8 mouse cellular contexts compared by ENCODE assay signal in the genomic region with DNA sequence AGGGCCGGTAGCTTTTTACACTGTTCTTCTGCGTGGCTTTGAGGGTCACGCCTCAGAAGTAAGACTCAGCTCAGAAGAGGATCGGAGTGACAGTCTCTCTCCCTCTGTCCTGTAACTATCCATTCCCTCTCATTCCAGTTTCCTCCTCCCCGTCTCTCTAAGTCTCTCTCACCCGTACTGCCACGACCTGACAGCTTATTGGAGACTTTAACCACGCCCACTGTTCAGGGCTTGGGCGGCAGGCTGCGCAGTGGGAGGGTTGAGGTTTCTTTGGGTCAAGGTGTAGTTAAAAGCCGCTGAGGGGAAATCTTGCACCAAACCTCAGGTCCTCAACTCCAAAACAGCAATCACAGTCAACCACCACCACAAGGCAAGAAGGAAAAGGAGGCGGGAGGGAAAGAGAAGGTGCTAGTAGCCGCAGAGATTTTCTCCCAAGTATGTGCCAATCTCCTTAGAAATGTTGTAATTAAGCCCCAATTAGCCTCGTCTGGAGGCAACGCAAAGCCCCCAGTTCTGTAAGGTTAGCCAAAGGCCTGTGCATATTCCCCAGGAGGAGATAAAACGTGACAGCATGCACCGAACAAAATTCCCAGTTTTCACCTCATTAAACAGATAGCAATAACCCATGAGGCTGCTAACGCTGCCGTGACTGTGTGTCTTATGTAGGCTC. TPM values are rescaled to one million over a fixed set of nuclear protein-coding genes. Genes with fewer than 3 reads are reported as not detected.
A peak's percentile ranks its signal among the peaks of the same experiment; 100 is the strongest.
DNase-seq lines count a peak whose midpoint lies in the region; ATAC-seq and TF ChIP-seq lines count a peak whose summit lies in the region.

No protein-coding gene starts in this region.

- no peak for TF ChIP-seq POLR2A in kidney, adult 2 months (IDR thresholded peaks at IDR 0.05; ENCODE audit: low read depth, low read length)
- TF ChIP-seq POLR2A in thymus, adult 2 months (IDR thresholded peaks at IDR 0.05; ENCODE audit: control insufficient read depth, extremely low read depth, insufficient read depth, low read length, poor library complexity): no peak

- no peak overlapping the region for H3K4me3 ChIP-seq in embryonic facial prominence, embryonic 11.5 days (ENCODE audit: low read depth, low read length)
- peak overlapping the region; percentile 29; the same call in 1 of the 2 replicates for H3K4me3 ChIP-seq in kidney, adult 2 months (ENCODE audit: insufficient read depth, low read depth, low read length)
- no peak overlapping the region for H3K4me3 ChIP-seq in thymus, adult 2 months (ENCODE audit: control insufficient read depth, insufficient read depth, low read length)

- no peak overlapping the region for H3K27ac ChIP-seq in embryonic facial prominence, embryonic 11.5 days (replicated peaks; ENCODE audit: low read depth, low read length)
- H3K27ac ChIP-seq in kidney, adult 2 months (ENCODE audit: insufficient read depth, low read depth, low read length): no peak overlapping the region
- H3K27ac ChIP-seq in thymus, adult 2 months (ENCODE audit: control insufficient read depth, insufficient read depth, low read length): no peak overlapping the region

- H3K9ac ChIP-seq in embryonic facial prominence, embryonic 11.5 days (replicated peaks; ENCODE audit: low read length): no peak overlapping the region

- H3K4me1 ChIP-seq in embryonic facial prominence, embryonic 11.5 days (ENCODE audit: control insufficient read depth, insufficient read depth, low read length): 0 out of 2 replicates have a peak, but pooled peaks cover 3% of the 10 kb centered on the region
- H3K4me1 ChIP-seq in kidney, adult 2 months (ENCODE audit: control insufficient read depth, insufficient read depth, low read length): no peaks in the 10 kb centered on the region; the same call in 1 of the 2 replicates
- peaks cover 8% of the 10 kb centered on the region for H3K4me1 ChIP-seq in thymus, adult 2 months (replicated peaks; ENCODE audit: control insufficient read depth, insufficient read depth, low read length)

- TF ChIP-seq CTCF in kidney, adult 2 months (conservative IDR thresholded peaks at IDR 0.05; ENCODE audit: insufficient read depth, insufficient read length, low read depth, low read length): no peak
- TF ChIP-seq CTCF in thymus, adult 2 months (IDR thresholded peaks at IDR 0.05; ENCODE audit: borderline replicate concordance, control insufficient read depth, extremely low read depth, insufficient read depth, low read length, poor library complexity): no peak

- H3K27me3 ChIP-seq in embryonic facial prominence, embryonic 11.5 days (ENCODE audit: control insufficient read depth, insufficient read depth, low read length): no peaks in the 10 kb centered on the region
- H3K27me3 ChIP-seq in kidney, adult 2 months (replicated peaks; ENCODE audit: control insufficient read depth, insufficient read depth, low read length): no peaks in the 10 kb centered on the region
- peaks cover 3% of the 10 kb centered on the region; the same call in 1 of the 2 replicates for H3K27me3 ChIP-seq in thymus, adult 2 months (ENCODE audit: control insufficient read depth, insufficient read depth, low read length)

- ATAC-seq in embryonic facial prominence, embryonic 11.5 days (replicated peaks; ENCODE audit: insufficient number of reproducible peaks, low FRiP score, low TSS enrichment, low read depth): no peak

- H3K4me2 ChIP-seq in embryonic facial prominence, embryonic 11.5 days (ENCODE audit: low read depth, low read length): peak overlapping the region; percentile 32; the same call in 1 of the 2 replicates

- DNase-seq in adrenal gland, adult 2 months: peak; percentile 13
- DNase-seq in adrenal gland, adult (ENCODE audit: inconsistent age in 2 of 2, low spot score in 1 of 2): no peak
- DNase-seq in embryonic facial prominence, embryonic 11.5 days (ENCODE audit: low spot score): peak; percentile 34
- DNase-seq in kidney, adult 2 months: peak; percentile 48
- peak; percentile 25 for DNase-seq in lung, postnatal 36 days
- no peak for DNase-seq in thymus, postnatal 25 days
- DNase-seq in layer of hippocampus, adult 11-12 months (ENCODE audit: low spot score): no peak
- no peak for DNase-seq in thymus, adult 2 months

- no peaks in the 10 kb centered on the region for H3K9me3 ChIP-seq in embryonic facial prominence, embryonic 11.5 days (replicated peaks; ENCODE audit: control insufficient read depth, low read length)

- 19% methylated on average over 19 of the region's 19 CpGs for WGBS in embryonic facial prominence, embryonic 11.5 days
- 26% methylated on average over 19 of the region's 19 CpGs for WGBS in kidney, adult 2 months
- 41% methylated on average over 19 of the region's 19 CpGs for WGBS in thymus, adult 2 months

- H3K36me3 ChIP-seq in embryonic facial prominence, embryonic 11.5 days (replicated peaks; ENCODE audit: control insufficient read depth, insufficient read depth, low read depth, low read length): no peaks in the 10 kb centered on the region
- H3K36me3 ChIP-seq in kidney, adult 2 months (ENCODE audit: control insufficient read depth, insufficient read depth, low read length): no peaks in the 10 kb centered on the region
- H3K36me3 ChIP-seq in thymus, adult 2 months (ENCODE audit: control insufficient read depth, insufficient read depth, low read length): no peaks in the 10 kb centered on the region

RNA-seq across cellular contexts. Expression of gene Sec63, which starts 45.8 kb away (rescaled TPM):
- 10 to 100 TPM; 65.6 to 81.1 TPM for total RNA-seq in adrenal gland, adult 2 months (2021)
- 7.0 and 7.1 TPM in 2 replicates for polyA plus RNA-seq in adrenal gland, adult 2 months (2012; rRNA removed)
- polyA plus RNA-seq in embryonic facial prominence, embryonic 11.5 days (2014; fragmentation: Nextera tagmentation; extraction: Ambion mirVana): 26.0 and 29.4 TPM in 2 replicates
- 8.8 and 11.8 TPM in 2 replicates for polyA plus RNA-seq in kidney, adult 2 months (2012; rRNA removed)
- 13.2 and 14.4 TPM in 2 replicates for polyA plus RNA-seq in thymus, adult 2 months (2012; rRNA removed)

Comparison
In these comparisons a context has a peak if more than half of its experiments do, and no peak if none do; other contexts are left out.
1. DNase-seq: peak in adrenal gland, adult 2 months (single experiment), embryonic facial prominence, embryonic 11.5 days (single experiment), kidney, adult 2 months (single experiment) and lung, postnatal 36 days (single experiment); none in adrenal gland, adult (0 of 2), thymus, postnatal 25 days (single experiment), layer of hippocampus, adult 11-12 months (single experiment) and thymus, adult 2 months (single experiment).